ENCODE assay signal across 8 mouse cellular contexts in genomic region chr9:83664951-83665350, GRCm38 (mm10).
DNase-seq lines count a peak whose midpoint lies in the region; ATAC-seq and TF ChIP-seq lines count a peak whose summit lies in the region.

No protein-coding gene starts in this region.

- no peaks in the 10 kb centered on the region for H3K27me3 ChIP-seq in heart, embryonic 15.5 days
- no peaks in the 10 kb centered on the region for H3K27me3 ChIP-seq in forebrain, postnatal 0 days (ENCODE audit: insufficient read depth, low read length)
- H3K27me3 ChIP-seq in midbrain, embryonic 10.5 days (ENCODE audit: low read depth, poor library complexity, severe bottlenecking) = no peaks in the 10 kb centered on the region

- no peak overlapping the region for H3K9ac ChIP-seq in heart, embryonic 15.5 days
- H3K9ac ChIP-seq in forebrain, postnatal 0 days = peak overlapping the region; percentile 63

- H3K9me3 ChIP-seq in heart, embryonic 15.5 days (replicated peaks) = no peaks in the 10 kb centered on the region
- H3K9me3 ChIP-seq in forebrain, postnatal 0 days (ENCODE audit: low read length) = no peaks in the 10 kb centered on the region
- H3K9me3 ChIP-seq in midbrain, embryonic 10.5 days (replicated peaks) = no peaks in the 10 kb centered on the region

- H3K4me2 ChIP-seq in heart, embryonic 15.5 days = peak overlapping the region; percentile 63
- peak overlapping the region; percentile 53 for H3K4me2 ChIP-seq in forebrain, postnatal 0 days (ENCODE audit: low read depth)

- DNase-seq in heart, adult 9 months (ENCODE audit: low spot score in 2 of 2) = no peak
- peak; percentile 59 for DNase-seq in brain, embryonic 14.5 days (ENCODE audit: low read depth)
- DNase-seq in forebrain, postnatal 0 days = peak; percentile 66
- no peak for DNase-seq in midbrain, embryonic 10.5 days (ENCODE audit: low spot score)
- no peak for DNase-seq in MN1 (ENCODE audit: low spot score)
- DNase-seq in ovary, postnatal 14 days (ENCODE audit: low spot score) = no peak
- DNase-seq in frontal cortex, postnatal 10 days (ENCODE audit: low spot score in 2 of 2) = no peak

- WGBS in heart, embryonic 15.5 days = 42% methylated on average over 8 of the region's 8 CpGs
- WGBS in forebrain, postnatal 0 days = 13% methylated on average over 8 of the region's 8 CpGs
- 45% methylated on average over 8 of the region's 8 CpGs for WGBS in midbrain, embryonic 10.5 days

- peak overlapping the region; percentile 44 for H3K4me3 ChIP-seq in heart, embryonic 15.5 days
- peak overlapping the region; percentile 38 for H3K4me3 ChIP-seq in forebrain, postnatal 0 days (ENCODE audit: low read depth, low read length)
- H3K4me3 ChIP-seq in midbrain, embryonic 10.5 days = peak overlapping the region; percentile 53

- no peaks in the 10 kb centered on the region for H3K4me1 ChIP-seq in heart, embryonic 15.5 days (replicated peaks)
- H3K4me1 ChIP-seq in forebrain, postnatal 0 days (ENCODE audit: insufficient read depth) = no peaks in the 10 kb centered on the region
- H3K4me1 ChIP-seq in midbrain, embryonic 10.5 days = peaks cover 34% of the 10 kb centered on the region

- no peak for TF ChIP-seq POLR2A in brain, embryonic 14.5 days (IDR thresholded peaks at IDR 0.05; ENCODE audit: borderline replicate concordance, extremely low read depth, insufficient read depth, insufficient read length, poor library complexity, severe bottlenecking)

- ATAC-seq in heart, embryonic 15.5 days (replicated peaks; ENCODE audit: insufficient number of reproducible peaks, insufficient read depth, low FRiP score, low read depth) = no peak
- peak; percentile 66 for ATAC-seq in forebrain, postnatal 0 days

- TF ChIP-seq CTCF in brain, embryonic 14.5 days (IDR thresholded peaks at IDR 0.05; ENCODE audit: borderline replicate concordance, extremely low read depth, insufficient read depth, insufficient read length) = no peak
- TF ChIP-seq CTCF in forebrain, postnatal 0 days (IDR thresholded peaks at IDR 0.05; ENCODE audit: low read depth) = no peak

- no peaks in the 10 kb centered on the region for H3K36me3 ChIP-seq in heart, embryonic 15.5 days
- no peaks in the 10 kb centered on the region for H3K36me3 ChIP-seq in forebrain, postnatal 0 days (ENCODE audit: insufficient read depth)
- H3K36me3 ChIP-seq in midbrain, embryonic 10.5 days = no peaks in the 10 kb centered on the region

- no peak overlapping the region for H3K27ac ChIP-seq in heart, embryonic 15.5 days
- H3K27ac ChIP-seq in forebrain, postnatal 0 days (ENCODE audit: low read depth, low read length) = peak overlapping the region; percentile 86
- peak overlapping the region; percentile 85 for H3K27ac ChIP-seq in midbrain, embryonic 10.5 days (replicated peaks)

Comparison
In these comparisons a context has a peak if more than half of its experiments do, and no peak if none do; other contexts are left out.
1. DNase-seq: peak in brain, embryonic 14.5 days (single experiment) and forebrain, postnatal 0 days (single experiment); none in heart, adult 9 months (0 of 2), midbrain, embryonic 10.5 days (single experiment), MN1 (single experiment), ovary, postnatal 14 days (single experiment) and frontal cortex, postnatal 10 days (0 of 2).
2. Peak in every context shown above with its lines, with median percentiles within 50 percentile points of each other: H3K4me3 ChIP-seq.